Mouse (Mus musculus): ENCODE measurements around the gene Dnajc22.

- TF ChIP-seq GATA1 (IDR thresholded peaks at IDR 0.05; ENCODE audit: borderline replicate concordance, low read length) (no peak), FLI1 (IDR thresholded peaks at IDR 0.05; ENCODE audit: low read length) (no peak)
Observed at GRCm38 (mm10) chr15:99083258-99083657, 9.7 kb upstream of the Dnajc22 start.
